Mouse (Mus musculus): ENCODE data around the gene Dlgap4. TPM values are rescaled to one million over a fixed set of nuclear protein-coding genes. Genes with fewer than 3 reads are reported as not detected.

Dlgap4 gene
- total and polyA plus RNA-seq, 3 experiments, result 15.7 to 113 (median 54.8) TPM

DNA sequence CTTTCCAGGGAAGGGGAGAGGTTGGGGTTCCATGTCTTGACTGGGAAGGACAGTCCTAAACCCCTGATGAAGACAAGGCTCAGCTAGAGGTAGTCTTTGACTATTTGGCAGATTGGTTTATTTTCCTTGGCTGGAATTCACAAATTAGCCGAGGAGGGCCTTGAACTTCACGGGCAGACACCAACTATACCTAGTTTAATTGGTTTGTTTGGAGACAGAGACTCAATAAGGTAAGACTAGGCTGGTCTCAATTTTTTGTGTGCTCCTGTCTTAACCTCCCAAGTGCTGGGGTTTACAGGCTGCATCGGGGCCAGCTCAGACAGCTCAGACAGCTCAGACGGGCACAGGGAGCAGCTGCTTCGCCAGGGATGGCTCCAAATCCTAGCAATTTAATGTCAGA lies 33.0 kb upstream of the Dlgap4 start:
- TF ChIP-seq POLR2AphosphoS5 (IDR thresholded peaks at IDR 0.05; ENCODE audit: insufficient replicate concordance, low read depth, low read length), result no peak
- TF ChIP-seq GATA1 (IDR thresholded peaks at IDR 0.05; ENCODE audit: borderline replicate concordance, low read length), result no peak
- no peak for TF ChIP-seq GATA2 (IDR thresholded peaks at IDR 0.05; ENCODE audit: borderline replicate concordance, low read depth, low read length)
- TF ChIP-seq CTCF (IDR thresholded peaks at IDR 0.05; ENCODE audit: low read depth, low read length), result no peak
- TF ChIP-seq TAL1 (conservative IDR thresholded peaks at IDR 0.05; ENCODE audit: low read depth, low read length), result no peak
- ATAC-seq (ENCODE audit: extremely low read depth, insufficient number of reproducible peaks, low FRiP score, poor library complexity, severe bottlenecking) (no peak), DNase-seq (ENCODE audit: low spot score) (no peak)
- Histone ChIP-seq H3K36me3 (replicated peaks) (no peaks in the 10 kb centered on the region), H3K4me1 (ENCODE audit: insufficient read depth, low read depth, low read length) (no peaks in the 10 kb centered on the region; the same call in 1 of the 2 replicates), H3K4me3 (ENCODE audit: low read depth, low read length) (no peak overlapping the region), H3K27me3 (ENCODE audit: insufficient read depth, low read length) (peaks cover 57% of the 10 kb centered on the region), H3K9me3 (replicated peaks) (no peaks in the 10 kb centered on the region)

DNA sequence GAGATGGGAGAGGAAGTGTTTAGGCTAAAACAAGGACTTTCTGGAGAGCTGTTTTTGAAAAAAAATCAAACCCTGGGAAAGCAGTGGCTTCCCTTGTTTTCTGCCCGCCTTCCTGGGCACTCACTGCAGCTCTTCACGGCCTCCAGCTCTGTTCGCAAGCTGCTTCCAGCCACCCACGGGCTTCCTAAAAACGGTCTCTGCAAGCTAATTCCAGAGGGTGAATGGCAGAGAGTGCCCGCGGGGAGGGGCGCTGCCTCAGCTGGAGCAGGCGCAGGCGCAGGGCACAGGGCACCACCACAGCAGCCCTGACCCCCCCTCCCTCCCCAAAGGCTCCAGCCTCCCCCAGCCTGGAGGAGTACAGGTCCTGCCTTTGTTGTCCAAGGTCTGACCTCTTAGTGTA lies 32.3 kb upstream of the Dlgap4 start:
- H3K9me3 ChIP-seq (replicated peaks), result no peaks in the 10 kb centered on the region
- H3K36me3 ChIP-seq (replicated peaks), result no peaks in the 10 kb centered on the region
- H3K4me3 ChIP-seq (ENCODE audit: low read depth, low read length), result no peak overlapping the region
- no peaks in the 10 kb centered on the region; the same call in 1 of the 2 replicates for H3K4me1 ChIP-seq (ENCODE audit: insufficient read depth, low read depth, low read length)
- DNase-seq (ENCODE audit: low spot score) (no peak), ATAC-seq (ENCODE audit: extremely low read depth, insufficient number of reproducible peaks, low FRiP score, poor library complexity, severe bottlenecking) (no peak)
- H3K27me3 ChIP-seq (ENCODE audit: insufficient read depth, low read length), result peaks cover 54% of the 10 kb centered on the region
- TF ChIP-seq GATA1 (IDR thresholded peaks at IDR 0.05; ENCODE audit: borderline replicate concordance, low read length) (no peak), GATA2 (IDR thresholded peaks at IDR 0.05; ENCODE audit: borderline replicate concordance, low read depth, low read length) (no peak), TAL1 (conservative IDR thresholded peaks at IDR 0.05; ENCODE audit: low read depth, low read length) (no peak), CTCF (IDR thresholded peaks at IDR 0.05; ENCODE audit: low read depth, low read length) (no peak), POLR2AphosphoS5 (IDR thresholded peaks at IDR 0.05; ENCODE audit: insufficient replicate concordance, low read depth, low read length) (no peak)

DNA sequence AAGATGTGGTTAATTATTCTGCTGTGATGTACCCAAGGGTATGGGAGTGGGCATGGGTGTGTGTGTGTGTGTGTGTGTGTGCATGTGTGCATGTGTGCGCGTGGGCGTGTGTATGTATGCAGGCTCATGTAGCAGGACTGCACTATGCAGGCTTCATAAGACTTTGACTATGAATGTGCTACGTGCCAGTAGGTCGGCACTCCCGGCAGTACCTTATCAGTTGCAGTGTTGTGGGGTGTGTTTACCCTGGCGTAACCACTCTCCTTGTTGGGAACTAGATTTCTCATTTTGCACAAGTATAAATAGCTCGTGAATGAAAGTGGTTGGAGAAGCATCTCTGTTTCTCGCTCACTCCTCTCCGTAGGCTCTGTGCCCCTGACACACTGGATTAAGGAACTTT lies 30.6 kb upstream of the Dlgap4 start:
- Histone ChIP-seq H3K36me3 (replicated peaks) (no peaks in the 10 kb centered on the region), H3K4me1 (ENCODE audit: insufficient read depth, low read depth, low read length) (no peaks in the 10 kb centered on the region; the same call in 1 of the 2 replicates), H3K9me3 (replicated peaks) (no peaks in the 10 kb centered on the region), H3K4me3 (ENCODE audit: low read depth, low read length) (no peak overlapping the region), H3K27me3 (ENCODE audit: insufficient read depth, low read length) (peaks cover 40% of the 10 kb centered on the region)
- TF ChIP-seq GATA2 (IDR thresholded peaks at IDR 0.05; ENCODE audit: borderline replicate concordance, low read depth, low read length), result no peak
- TF ChIP-seq POLR2AphosphoS5 (IDR thresholded peaks at IDR 0.05; ENCODE audit: insufficient replicate concordance, low read depth, low read length), result no peak
- no peak for TF ChIP-seq TAL1 (conservative IDR thresholded peaks at IDR 0.05; ENCODE audit: low read depth, low read length)
- TF ChIP-seq GATA1 (IDR thresholded peaks at IDR 0.05; ENCODE audit: borderline replicate concordance, low read length), result no peak
- no peak for TF ChIP-seq CTCF (IDR thresholded peaks at IDR 0.05; ENCODE audit: low read depth, low read length)
- DNase-seq (ENCODE audit: low spot score), result no peak
- no peak for ATAC-seq (ENCODE audit: extremely low read depth, insufficient number of reproducible peaks, low FRiP score, poor library complexity, severe bottlenecking)

DNA sequence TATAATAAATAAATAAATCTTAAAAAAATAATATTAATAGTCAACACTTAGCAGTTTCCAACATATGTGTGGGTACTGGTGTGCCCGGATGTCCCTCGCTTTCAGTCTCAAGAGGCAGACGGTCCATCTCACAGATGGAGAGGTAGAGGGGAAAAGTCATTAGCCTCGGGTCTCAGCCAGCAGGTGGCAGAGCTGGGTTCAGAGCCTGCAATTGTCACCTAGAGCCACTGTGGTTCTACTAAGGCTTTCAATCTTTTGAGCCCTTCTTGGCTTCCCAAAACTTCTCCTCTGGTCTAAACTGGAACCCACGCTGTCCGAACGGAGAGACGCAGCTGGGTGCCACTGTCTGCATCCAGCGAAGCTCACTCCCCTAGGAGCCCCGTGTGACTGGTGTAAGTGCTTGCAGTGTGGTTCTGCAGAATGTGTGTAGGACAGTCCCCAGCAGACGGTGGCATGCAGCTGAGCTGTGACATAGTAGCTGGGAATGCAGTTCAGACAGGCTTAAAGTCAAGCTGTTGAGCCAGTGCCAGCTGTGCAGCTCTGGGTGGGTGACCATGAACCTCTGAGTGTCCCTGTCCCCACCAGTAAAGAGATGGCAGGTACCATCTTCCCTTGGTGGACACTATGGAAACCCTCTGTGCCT lies 29.2 kb upstream of the Dlgap4 start:
- DNase-seq (ENCODE audit: low spot score) (peak; percentile 10), ATAC-seq (ENCODE audit: extremely low read depth, insufficient number of reproducible peaks, low FRiP score, poor library complexity, severe bottlenecking) (no peak)
- Histone ChIP-seq H3K36me3 (replicated peaks) (no peaks in the 10 kb centered on the region), H3K9me3 (replicated peaks) (no peaks in the 10 kb centered on the region), H3K27me3 (ENCODE audit: insufficient read depth, low read length) (peaks cover 29% of the 10 kb centered on the region), H3K4me1 (ENCODE audit: insufficient read depth, low read depth, low read length) (no peaks in the 10 kb centered on the region; the same call in 1 of the 2 replicates), H3K4me3 (ENCODE audit: low read depth, low read length) (no peak overlapping the region)
- TF ChIP-seq GATA1 (IDR thresholded peaks at IDR 0.05; ENCODE audit: borderline replicate concordance, low read length) (no peak), TAL1 (conservative IDR thresholded peaks at IDR 0.05; ENCODE audit: low read depth, low read length) (no peak)

DNA sequence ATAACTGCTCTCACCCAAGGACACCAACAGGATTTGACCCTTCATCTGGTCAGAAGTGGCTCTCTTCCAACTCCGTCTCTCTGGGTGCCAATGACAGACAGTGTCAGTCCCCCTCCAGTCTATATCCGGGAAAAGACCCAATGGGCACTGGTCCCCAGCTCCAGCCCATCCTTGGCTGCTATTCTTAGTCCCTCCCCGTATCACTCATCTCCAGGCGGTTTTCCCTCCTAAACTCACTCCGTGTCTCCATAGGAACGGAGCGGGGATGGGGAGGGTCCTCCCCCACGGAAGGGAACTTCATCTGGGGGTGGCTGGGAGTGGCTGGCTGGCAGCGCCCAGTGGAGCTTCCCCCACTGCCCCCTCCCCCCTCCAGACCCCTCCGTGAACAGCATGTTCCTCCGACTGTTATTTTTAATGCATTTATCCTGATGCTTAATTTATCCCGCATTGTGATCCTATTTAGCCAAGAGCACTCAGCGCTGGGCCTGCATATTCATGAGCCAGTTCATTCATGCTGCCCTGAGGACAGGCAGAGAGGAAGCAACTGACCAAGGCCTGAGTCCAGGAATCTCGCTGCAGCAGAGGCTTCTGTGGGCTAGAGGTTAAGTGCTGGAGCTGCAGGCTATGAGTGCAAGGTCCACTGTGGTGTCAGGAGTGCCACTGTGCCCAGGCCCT lies 28.6 kb upstream of the Dlgap4 start:
- H3K4me1 ChIP-seq (ENCODE audit: insufficient read depth, low read depth, low read length), result no peaks in the 10 kb centered on the region; the same call in 1 of the 2 replicates
- TF ChIP-seq GATA1 (IDR thresholded peaks at IDR 0.05; ENCODE audit: borderline replicate concordance, low read length) (no peak), TAL1 (conservative IDR thresholded peaks at IDR 0.05; ENCODE audit: low read depth, low read length) (no peak), POLR2AphosphoS5 (IDR thresholded peaks at IDR 0.05; ENCODE audit: insufficient replicate concordance, low read depth, low read length) (no peak), CTCF (IDR thresholded peaks at IDR 0.05; ENCODE audit: low read depth, low read length) (no peak), GATA2 (IDR thresholded peaks at IDR 0.05; ENCODE audit: borderline replicate concordance, low read depth, low read length) (no peak)
- peaks cover 28% of the 10 kb centered on the region for H3K27me3 ChIP-seq (ENCODE audit: insufficient read depth, low read length)
- H3K36me3 ChIP-seq (replicated peaks), result no peaks in the 10 kb centered on the region
- no peaks in the 10 kb centered on the region for H3K9me3 ChIP-seq (replicated peaks)
- H3K4me3 ChIP-seq (ENCODE audit: low read depth, low read length), result no peak overlapping the region
- ATAC-seq (ENCODE audit: extremely low read depth, insufficient number of reproducible peaks, low FRiP score, poor library complexity, severe bottlenecking), result no peak
- DNase-seq (ENCODE audit: low spot score), result no peak

DNA sequence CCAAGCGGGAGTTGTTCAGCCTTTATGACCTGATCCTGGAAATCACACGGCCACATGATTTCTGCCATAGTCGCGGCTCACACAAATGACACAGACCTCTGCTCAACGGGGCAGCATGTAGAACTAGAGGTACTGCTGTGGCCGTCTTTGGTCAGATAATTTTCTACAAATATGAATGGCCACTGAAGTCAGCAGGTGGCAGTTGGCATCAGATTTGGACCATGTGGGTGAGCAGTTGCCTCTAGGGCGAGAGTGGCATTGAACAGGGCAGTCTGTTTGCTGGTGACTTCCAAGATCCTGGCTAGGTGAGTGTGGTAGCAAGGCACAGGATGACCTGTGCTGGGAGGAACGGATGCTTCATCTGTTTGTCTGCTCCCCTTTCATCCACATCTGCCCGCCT lies 24.0 kb upstream of the Dlgap4 start:
- ATAC-seq (ENCODE audit: extremely low read depth, insufficient number of reproducible peaks, low FRiP score, poor library complexity, severe bottlenecking) (no peak), DNase-seq (ENCODE audit: low spot score) (no peak)
- H3K4me3 ChIP-seq (ENCODE audit: low read depth, low read length), result no peak overlapping the region
- H3K4me1 ChIP-seq (ENCODE audit: insufficient read depth, low read depth, low read length), result no peaks in the 10 kb centered on the region
- H3K36me3 ChIP-seq (replicated peaks), result no peaks in the 10 kb centered on the region
- no peak for TF ChIP-seq TAL1 (conservative IDR thresholded peaks at IDR 0.05; ENCODE audit: low read depth, low read length)
- no peak for TF ChIP-seq CTCF (IDR thresholded peaks at IDR 0.05; ENCODE audit: low read depth, low read length)
- TF ChIP-seq GATA2 (IDR thresholded peaks at IDR 0.05; ENCODE audit: borderline replicate concordance, low read depth, low read length), result no peak
- no peak for TF ChIP-seq POLR2AphosphoS5 (IDR thresholded peaks at IDR 0.05; ENCODE audit: insufficient replicate concordance, low read depth, low read length)
- TF ChIP-seq GATA1 (IDR thresholded peaks at IDR 0.05; ENCODE audit: borderline replicate concordance, low read length), result no peak
- peaks cover 6% of the 10 kb centered on the region for H3K27me3 ChIP-seq (ENCODE audit: insufficient read depth, low read length)
- no peaks in the 10 kb centered on the region for H3K9me3 ChIP-seq (replicated peaks)

All from G1E (cell line).